Mouse (Mus musculus) kidney, embryonic 15.5 days (tissue): Measurements from ENCODE around the gene Brd4. TPM values are rescaled to one million over a fixed set of nuclear protein-coding genes. Genes with fewer than 3 reads are reported as not detected.
"Not testable (repeated sequence)": the region's sequence is repeated elsewhere in the genome, so short reads cannot be mapped to it uniquely, and the experiment has no call there.

Experiments
- ATAC-seq: fragments of 200-750 bp; cut with Nextera tagmentation; replicated peaks from 2 replicates; pipeline ENCODE4 v1.8.0; 2017; ENCODE audit warnings: moderate TSS enrichment; ENCODE audit not compliant: low FRiP score
- H3K27ac ChIP-seq: fragments of 300-500 bp; sonication (generic); 2 replicates; pipeline ENCODE4 v1.5.1; 2015; ENCODE audit warnings: mild to moderate bottlenecking, inconsistent platforms
- H3K27me3 ChIP-seq: fragments of 300-500 bp; sonication (generic); 2 replicates; pipeline ENCODE4 v1.6.1; 2015; ENCODE audit warnings: inconsistent platforms
- H3K36me3 ChIP-seq: fragments of 300-500 bp; sonication (generic); 2 replicates; pipeline ENCODE4 v1.6.1; 2015; ENCODE audit warnings: inconsistent platforms
- H3K4me1 ChIP-seq: fragments of 300-500 bp; sonication (generic); 2 replicates; pipeline ENCODE4 v1.6.1; 2015; ENCODE audit warnings: inconsistent platforms
- H3K4me2 ChIP-seq: fragments of 300-500 bp; sonication (generic); 2 replicates; pipeline ENCODE4 v1.6.1; 2015; ENCODE audit warnings: moderate library complexity, mild to moderate bottlenecking, inconsistent platforms
- H3K4me3 ChIP-seq: fragments of 300-500 bp; sonication (generic); replicated peaks from 2 replicates; pipeline ENCODE4 v1.5.1; 2015; ENCODE audit warnings: mild to moderate bottlenecking, inconsistent platforms
- H3K9ac ChIP-seq: fragments of 300-500 bp; sonication (generic); 2 replicates; pipeline ENCODE4 v1.6.1; 2015; ENCODE audit warnings: mild to moderate bottlenecking, inconsistent platforms
- H3K9me3 ChIP-seq: fragments of 300-500 bp; sonication (generic); replicated peaks from 2 replicates; pipeline ENCODE4 v1.6.1; 2016; ENCODE audit warnings: inconsistent platforms
- WGBS: fragments of 180-500 bp; shearing (Covaris S2); methylation state at CpG from one replicate; pipeline ENCODE4 v1.1.7; 2015; ENCODE audit warnings: mixed read lengths; 5-methylcytosine and 5-hydroxymethylcytosine counted together
- polyA plus RNA-seq: library from polyadenylated mRNA; unstranded; fragments of >200 nt; fragmentation: Nextera tagmentation; extraction: Ambion mirVana; gene quantifications from 2 replicates; pipeline ENCODE4 v1.2.1, GENCODE M21; 2015

Gene Brd4
- polyA plus RNA-seq, 1 experiment from 2014 or later = 100 TPM

DNA sequence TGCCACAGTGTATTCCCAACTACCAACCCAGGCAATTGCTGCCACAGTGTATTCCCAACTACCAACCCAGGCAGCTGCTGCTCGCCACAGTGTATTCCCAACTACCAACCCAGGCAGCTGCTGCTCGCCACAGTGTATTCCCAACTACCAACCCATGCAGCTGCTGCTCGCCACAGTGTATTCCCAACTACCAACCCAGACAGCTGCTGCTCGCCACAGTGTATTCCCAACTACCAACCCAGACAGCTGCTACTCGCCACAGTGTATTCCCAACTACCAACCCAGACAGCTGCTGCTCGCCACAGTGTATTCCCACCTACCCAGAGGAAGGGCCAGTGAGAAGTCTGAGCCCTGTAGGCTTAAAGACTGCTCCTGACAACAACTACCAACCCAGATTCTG is 73.0 kb downstream of the Brd4 start:
- peaks cover 98% of the 10 kb centered on the region for H3K36me3 ChIP-seq
- 96% methylated on average over 6 of the region's 6 CpGs for WGBS
- not testable (repeated sequence) for H3K4me3 ChIP-seq, H3K27me3 ChIP-seq, H3K4me2 ChIP-seq, H3K27ac ChIP-seq, H3K9ac ChIP-seq, ATAC-seq, H3K9me3 ChIP-seq
- peaks cover 22% of the 10 kb centered on the region; the same call in 1 of the 2 replicates for H3K4me1 ChIP-seq

- H3K4me3 ChIP-seq = no peak overlapping the region
- H3K4me2 ChIP-seq = no peak overlapping the region
- H3K36me3 ChIP-seq = peaks cover 98% of the 10 kb centered on the region
- H3K9ac ChIP-seq = no peak overlapping the region
- H3K4me1 ChIP-seq = peaks cover 22% of the 10 kb centered on the region; the same call in 1 of the 2 replicates
- H3K27me3 ChIP-seq = no peaks in the 10 kb centered on the region
- ATAC-seq = peak; percentile 76; the same call in 1 of the 2 replicates
- 45% methylated on average over 3 of the region's 3 CpGs for WGBS
- H3K9me3 ChIP-seq = no peaks in the 10 kb centered on the region
- peak overlapping the region; percentile 74 for H3K27ac ChIP-seq
Observed at GRCm38 (mm10) chr17:32209752-32210151, 74.8 kb downstream of the Brd4 start.

- H3K27me3 ChIP-seq = no peaks in the 10 kb centered on the region
- peak overlapping the region; percentile 74 for H3K27ac ChIP-seq
- H3K36me3 ChIP-seq = peaks cover 98% of the 10 kb centered on the region
- H3K4me2 ChIP-seq = no peak overlapping the region
- ATAC-seq = no peak; the same call in 1 of the 2 replicates
- H3K9ac ChIP-seq = no peak overlapping the region
- no peaks in the 10 kb centered on the region for H3K9me3 ChIP-seq
- peaks cover 22% of the 10 kb centered on the region; the same call in 1 of the 2 replicates for H3K4me1 ChIP-seq
- H3K4me3 ChIP-seq = no peak overlapping the region
- WGBS = 35% methylated on average over 6 of the region's 6 CpGs
Observed at GRCm38 (mm10) chr17:32209144-32209543, 75.4 kb downstream of the Brd4 start.

GRCm38 (mm10) chr17:32207586-32208245 is 76.8 kb downstream of the Brd4 start:
- Histone ChIP-seq H3K4me2 (no peak overlapping the region), H3K9me3 (no peaks in the 10 kb centered on the region), H3K27me3 (no peaks in the 10 kb centered on the region), H3K27ac (peak overlapping the region; percentile 56), H3K9ac (no peak overlapping the region), H3K4me3 (no peak overlapping the region), H3K36me3 (peaks cover 98% of the 10 kb centered on the region), H3K4me1 (peaks cover 22% of the 10 kb centered on the region; the same call in 1 of the 2 replicates)
- WGBS = 75% methylated on average over 5 of the region's 5 CpGs
- ATAC-seq = no peak

- no peak overlapping the region for H3K4me3 ChIP-seq
- H3K27me3 ChIP-seq = no peaks in the 10 kb centered on the region
- 89% methylated on average over 3 of the region's 3 CpGs for WGBS
- H3K4me1 ChIP-seq = peaks cover 22% of the 10 kb centered on the region; the same call in 1 of the 2 replicates
- H3K27ac ChIP-seq = no peak overlapping the region
- H3K4me2 ChIP-seq = no peak overlapping the region
- peaks cover 98% of the 10 kb centered on the region for H3K36me3 ChIP-seq
- no peak for ATAC-seq
- no peaks in the 10 kb centered on the region for H3K9me3 ChIP-seq
- no peak overlapping the region for H3K9ac ChIP-seq
Observed at GRCm38 (mm10) chr17:32205345-32205744, 79.2 kb downstream of the Brd4 start.

GRCm38 (mm10) chr17:32202972-32203371 is 81.5 kb downstream of the Brd4 start:
- peaks cover 99% of the 10 kb centered on the region for H3K36me3 ChIP-seq
- no peak overlapping the region for H3K9ac ChIP-seq
- H3K9me3 ChIP-seq = no peaks in the 10 kb centered on the region
- no peak overlapping the region for H3K4me2 ChIP-seq
- H3K4me1 ChIP-seq = peaks cover 4% of the 10 kb centered on the region; the same call in 1 of the 2 replicates
- H3K4me3 ChIP-seq = no peak overlapping the region
- ATAC-seq = no peak
- H3K27ac ChIP-seq = no peak overlapping the region
- WGBS = 93% methylated on average over 3 of the region's 3 CpGs
- no peaks in the 10 kb centered on the region for H3K27me3 ChIP-seq

DNA sequence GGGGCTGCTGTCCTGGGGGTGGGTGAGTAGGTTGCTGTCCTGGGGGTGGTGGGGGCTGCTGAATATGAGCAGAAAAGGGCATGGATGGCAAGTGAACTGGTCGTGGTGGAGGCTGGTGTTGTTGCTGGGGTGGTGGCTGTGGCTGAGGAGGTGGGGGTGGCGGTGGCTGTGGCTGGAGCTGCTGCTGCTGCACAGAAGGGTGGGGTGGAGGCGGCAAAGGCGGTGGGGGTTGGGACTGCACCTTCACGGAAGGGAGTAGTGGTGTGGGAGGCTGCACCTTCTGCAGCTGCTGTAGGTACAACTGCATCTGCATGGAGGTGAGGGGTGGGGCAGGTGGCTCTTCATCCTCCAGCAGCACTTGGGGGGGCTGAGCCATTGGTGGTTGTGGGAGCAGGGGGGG is 83.4 kb downstream of the Brd4 start:
- Histone ChIP-seq H3K27ac (no peak overlapping the region), H3K27me3 (no peaks in the 10 kb centered on the region), H3K36me3 (peaks cover 99% of the 10 kb centered on the region), H3K4me2 (no peak overlapping the region), H3K9ac (no peak overlapping the region), H3K9me3 (no peaks in the 10 kb centered on the region), H3K4me1 (no peaks in the 10 kb centered on the region), H3K4me3 (no peak overlapping the region)
- 83% methylated on average over 4 of the region's 5 CpGs for WGBS
- ATAC-seq = no peak

GRCm38 (mm10) chr17:32199796-32200195 is 84.7 kb downstream of the Brd4 start:
- no peak overlapping the region for H3K4me2 ChIP-seq
- no peak for ATAC-seq
- H3K27ac ChIP-seq = no peak overlapping the region
- H3K9ac ChIP-seq = no peak overlapping the region
- H3K4me1 ChIP-seq = no peaks in the 10 kb centered on the region
- H3K4me3 ChIP-seq = no peak overlapping the region
- 91% methylated on average over 2 of the region's 2 CpGs for WGBS
- H3K36me3 ChIP-seq = peaks cover 97% of the 10 kb centered on the region
- H3K9me3 ChIP-seq = no peaks in the 10 kb centered on the region
- H3K27me3 ChIP-seq = no peaks in the 10 kb centered on the region

DNA sequence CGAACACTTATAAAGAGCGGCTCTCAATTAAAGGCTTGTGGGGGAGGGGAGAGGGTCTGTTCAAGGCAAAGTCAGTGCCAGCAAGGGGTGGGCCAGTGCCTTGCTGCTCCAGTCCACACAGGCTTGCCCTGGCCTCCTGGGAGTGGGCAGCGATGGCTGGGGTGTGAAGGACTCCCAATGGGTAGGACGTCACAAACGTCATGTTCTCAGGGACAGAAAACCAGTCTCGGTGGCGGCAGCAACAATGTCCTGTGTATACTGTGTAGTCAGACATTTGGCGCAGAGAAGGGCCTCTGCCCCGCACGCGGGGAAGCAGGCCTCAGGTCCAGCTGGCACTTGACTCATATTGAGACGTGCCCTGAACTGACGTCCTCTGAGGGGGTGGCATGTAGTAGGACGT is 87.4 kb downstream of the Brd4 start:
- no peak overlapping the region for H3K27ac ChIP-seq
- no peaks in the 10 kb centered on the region for H3K4me1 ChIP-seq
- WGBS = 90% methylated on average over 14 of the region's 14 CpGs
- H3K36me3 ChIP-seq = peaks cover 71% of the 10 kb centered on the region
- H3K4me3 ChIP-seq = no peak overlapping the region
- H3K9me3 ChIP-seq = no peaks in the 10 kb centered on the region
- ATAC-seq = no peak
- H3K4me2 ChIP-seq = no peak overlapping the region
- no peaks in the 10 kb centered on the region for H3K27me3 ChIP-seq
- H3K9ac ChIP-seq = no peak overlapping the region

DNA sequence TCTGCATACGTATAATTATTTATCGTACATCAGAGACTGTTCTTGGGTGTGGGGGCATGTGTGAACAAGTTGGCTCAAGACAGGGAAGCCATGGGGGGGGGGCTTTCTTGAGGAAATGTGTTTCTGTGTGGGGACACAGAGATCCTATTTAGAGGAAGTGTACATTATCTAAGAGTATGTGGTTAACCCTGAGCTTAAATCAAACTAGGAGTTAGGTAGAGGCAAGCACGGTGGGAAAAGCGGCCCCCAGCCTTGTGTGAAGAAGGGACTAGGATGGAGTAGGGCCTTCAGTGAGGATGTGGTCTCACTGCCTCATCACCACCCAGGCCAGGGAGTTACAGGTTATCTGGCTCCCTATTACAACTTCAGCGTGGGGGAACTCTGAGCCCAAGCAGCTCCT is 88.8 kb downstream of the Brd4 start:
- H3K36me3 ChIP-seq = peaks cover 57% of the 10 kb centered on the region
- no peak for ATAC-seq
- H3K9me3 ChIP-seq = no peaks in the 10 kb centered on the region
- H3K27ac ChIP-seq = 0 out of 2 replicates have a peak overlapping the region, but pooled peaks have one; percentile 5
- no peak overlapping the region for H3K4me2 ChIP-seq
- no peaks in the 10 kb centered on the region for H3K27me3 ChIP-seq
- 91% methylated on average over 5 of the region's 5 CpGs for WGBS
- no peaks in the 10 kb centered on the region for H3K4me1 ChIP-seq
- H3K9ac ChIP-seq = no peak overlapping the region
- no peak overlapping the region for H3K4me3 ChIP-seq

- H3K9me3 ChIP-seq = no peaks in the 10 kb centered on the region
- no peak overlapping the region for H3K27ac ChIP-seq
- H3K9ac ChIP-seq = no peak overlapping the region
- H3K4me2 ChIP-seq = no peak overlapping the region
- no peak for ATAC-seq
- peaks cover 22% of the 10 kb centered on the region for H3K27me3 ChIP-seq
- no peak overlapping the region for H3K4me3 ChIP-seq
- H3K4me1 ChIP-seq = peaks cover 20% of the 10 kb centered on the region
- WGBS = 85% methylated on average over 5 of the region's 5 CpGs
- H3K36me3 ChIP-seq = peaks cover 30% of the 10 kb centered on the region
Observed at GRCm38 (mm10) chr17:32193010-32193409, 91.5 kb downstream of the Brd4 start.

GRCm38 (mm10) chr17:32189850-32190249 is 94.7 kb downstream of the Brd4 start:
- Histone ChIP-seq H3K9me3 (no peaks in the 10 kb centered on the region), H3K27ac (no peak overlapping the region), H3K27me3 (peaks cover 23% of the 10 kb centered on the region), H3K4me3 (peak overlapping the region; percentile 39), H3K4me2 (peak overlapping the region; percentile 68), H3K36me3 (no peaks in the 10 kb centered on the region), H3K4me1 (peaks cover 20% of the 10 kb centered on the region), H3K9ac (no peak overlapping the region)
- ATAC-seq = no peak
- 14% methylated on average over 5 of the region's 5 CpGs for WGBS
